Mouse (Mus musculus) kidney, adult 2 months (tissue): ENCODE measurements around the gene Prkce. TPM values are rescaled to one million over a fixed set of nuclear protein-coding genes. Genes with fewer than 3 reads are reported as not detected.
"Not testable (repeated sequence)": the region's sequence is repeated elsewhere in the genome, so short reads cannot be mapped to it uniquely, and the experiment has no call there.

ENCODE experiments used
- DNase-seq: peaks from one replicate; pipeline ENCODE4 v3.0.0; 2021
- H3K27ac ChIP-seq: fragments of 200-500 bp; 2 replicates; pipeline ENCODE4 v1.5.1; 2012; ENCODE audit warnings: low read depth, low read length, control low read depth, inconsistent platforms; ENCODE audit not compliant: insufficient read depth
- H3K27me3 ChIP-seq: fragments of 200-500 bp; replicated peaks from 2 replicates; pipeline ENCODE4 v1.6.1; 2012; ENCODE audit warnings: mild to moderate bottlenecking, moderate library complexity, low read length, inconsistent platforms; ENCODE audit not compliant: control insufficient read depth, insufficient read depth
- H3K36me3 ChIP-seq: fragments of 200-500 bp; 2 replicates; pipeline ENCODE4 v1.6.1; 2012; ENCODE audit warnings: mild to moderate bottlenecking, moderate library complexity, low read length, inconsistent platforms; ENCODE audit not compliant: control insufficient read depth, insufficient read depth
- H3K4me1 ChIP-seq: fragments of 200-500 bp; 2 replicates; pipeline ENCODE4 v1.6.1; 2011; ENCODE audit warnings: low read length; ENCODE audit not compliant: control insufficient read depth, insufficient read depth
- H3K4me3 ChIP-seq: fragments of 200-500 bp; 2 replicates; pipeline ENCODE4 v1.5.1; 2011; ENCODE audit warnings: mild to moderate bottlenecking, low read depth, low read length, control low read depth; ENCODE audit not compliant: insufficient read depth
- CTCF ChIP-seq: fragments of 200-500 bp; conservative IDR thresholded peaks from 2 replicates; pipeline ENCODE4 v1.5.1; 2011; ENCODE audit warnings: low read depth, mild to moderate bottlenecking, control low read depth, low read length, moderate library complexity, mixed read lengths; ENCODE audit not compliant: insufficient read depth, insufficient read length
- POLR2A ChIP-seq: fragments of 200-500 bp; IDR thresholded peaks from one replicate; pipeline ENCODE4 v1.6.1; 2011; ENCODE audit warnings: low read depth, low read length, control low read depth
- WGBS: fragments of 180-500 bp; shearing (Covaris S2); methylation state at CpG from one replicate; pipeline ENCODE4 v1.1.7; 2018; 5-methylcytosine and 5-hydroxymethylcytosine counted together
- polyA plus RNA-seq: library from polyadenylated mRNA; depleted of rRNA; stranded (reverse); fragments of >200 nt; gene quantifications from 2 replicates; pipeline ENCODE4 v1.2.3, GENCODE M21; 2012

Gene Prkce
- polyA plus RNA-seq, 1 experiment, result 6.1 TPM

GRCm38 (mm10) chr17:86467291-86467898, 299.8 kb downstream of the Prkce start:
- Histone ChIP-seq H3K4me1 (peaks cover 25% of the 10 kb centered on the region), H3K27ac (no peak overlapping the region), H3K4me3 (no peak overlapping the region), H3K27me3 (no peaks in the 10 kb centered on the region), H3K36me3 (no peaks in the 10 kb centered on the region)
- no peak for DNase-seq
- 49% methylated on average over 10 of the region's 10 CpGs for WGBS
- TF ChIP-seq CTCF (no peak), POLR2A (no peak)

GRCm38 (mm10) chr17:86467967-86468366, 300.4 kb downstream of the Prkce start:
- H3K4me1 ChIP-seq, result peaks cover 25% of the 10 kb centered on the region

GRCm38 (mm10) chr17:86470160-86470559, 302.6 kb downstream of the Prkce start:
- H3K27me3 ChIP-seq, result no peaks in the 10 kb centered on the region
- TF ChIP-seq CTCF, result no peak
- no peak for TF ChIP-seq POLR2A
- no peak overlapping the region; the same call in 1 of the 2 replicates for H3K27ac ChIP-seq
- H3K4me3 ChIP-seq, result no peak overlapping the region
- H3K4me1 ChIP-seq, result peaks cover 13% of the 10 kb centered on the region
- 86% methylated on average over 5 of the region's 5 CpGs for WGBS
- no peaks in the 10 kb centered on the region for H3K36me3 ChIP-seq
- no peak for DNase-seq

More at GRCm38 (mm10) chr17:86467967-86468366, 300.4 kb downstream of the Prkce start:
- no peak overlapping the region for H3K4me3 ChIP-seq
- WGBS, result 87% methylated on average over 5 of the region's 5 CpGs
- no peaks in the 10 kb centered on the region for H3K27me3 ChIP-seq
- H3K27ac ChIP-seq, result no peak overlapping the region
- TF ChIP-seq CTCF (no peak), POLR2A (no peak)
- no peaks in the 10 kb centered on the region for H3K36me3 ChIP-seq
- DNase-seq, result no peak

- no peak for TF ChIP-seq POLR2A
- TF ChIP-seq CTCF, result peak; percentile 88
- H3K27ac ChIP-seq, result no peak overlapping the region
- peak; percentile 80 for DNase-seq
- no peaks in the 10 kb centered on the region for H3K27me3 ChIP-seq
- H3K4me3 ChIP-seq, result no peak overlapping the region
- H3K4me1 ChIP-seq, result peaks cover 5% of the 10 kb centered on the region; the same call in 1 of the 2 replicates
- no peaks in the 10 kb centered on the region for H3K36me3 ChIP-seq
- 50% methylated on average over 5 of the region's 5 CpGs for WGBS
Observed at GRCm38 (mm10) chr17:86471684-86472083, 304.1 kb downstream of the Prkce start.

- no peak for DNase-seq
- no peak overlapping the region for H3K27ac ChIP-seq
- H3K27me3 ChIP-seq, result no peaks in the 10 kb centered on the region
- no peaks in the 10 kb centered on the region for H3K4me1 ChIP-seq
- no peak for TF ChIP-seq CTCF
- no peak for TF ChIP-seq POLR2A
- H3K4me3 ChIP-seq, result no peak overlapping the region
- 74% methylated on average over 10 of the region's 10 CpGs for WGBS
- no peaks in the 10 kb centered on the region for H3K36me3 ChIP-seq
Observed at GRCm38 (mm10) chr17:86476674-86477073, 309.1 kb downstream of the Prkce start.

GRCm38 (mm10) chr17:86477401-86477800, 309.8 kb downstream of the Prkce start:
- not testable (repeated sequence) for H3K27me3 ChIP-seq, H3K4me1 ChIP-seq, H3K4me3 ChIP-seq, H3K27ac ChIP-seq, DNase-seq, H3K36me3 ChIP-seq

GRCm38 (mm10) chr17:86479406-86479805, 311.8 kb downstream of the Prkce start:
- no peak overlapping the region for H3K4me3 ChIP-seq
- WGBS, result 57% methylated on average over 10 of the region's 10 CpGs

More at GRCm38 (mm10) chr17:86479406-86479805, 311.8 kb downstream of the Prkce start:
- DNase-seq, result no peak
- H3K4me1 ChIP-seq, result no peaks in the 10 kb centered on the region
- H3K27me3 ChIP-seq, result no peaks in the 10 kb centered on the region
- TF ChIP-seq CTCF, result no peak
- no peak for TF ChIP-seq POLR2A
- H3K27ac ChIP-seq, result no peak overlapping the region
- no peaks in the 10 kb centered on the region for H3K36me3 ChIP-seq
